Mouse (Mus musculus): Measurements from ENCODE around the gene Rims3.

Gene Rims3

DNA sequence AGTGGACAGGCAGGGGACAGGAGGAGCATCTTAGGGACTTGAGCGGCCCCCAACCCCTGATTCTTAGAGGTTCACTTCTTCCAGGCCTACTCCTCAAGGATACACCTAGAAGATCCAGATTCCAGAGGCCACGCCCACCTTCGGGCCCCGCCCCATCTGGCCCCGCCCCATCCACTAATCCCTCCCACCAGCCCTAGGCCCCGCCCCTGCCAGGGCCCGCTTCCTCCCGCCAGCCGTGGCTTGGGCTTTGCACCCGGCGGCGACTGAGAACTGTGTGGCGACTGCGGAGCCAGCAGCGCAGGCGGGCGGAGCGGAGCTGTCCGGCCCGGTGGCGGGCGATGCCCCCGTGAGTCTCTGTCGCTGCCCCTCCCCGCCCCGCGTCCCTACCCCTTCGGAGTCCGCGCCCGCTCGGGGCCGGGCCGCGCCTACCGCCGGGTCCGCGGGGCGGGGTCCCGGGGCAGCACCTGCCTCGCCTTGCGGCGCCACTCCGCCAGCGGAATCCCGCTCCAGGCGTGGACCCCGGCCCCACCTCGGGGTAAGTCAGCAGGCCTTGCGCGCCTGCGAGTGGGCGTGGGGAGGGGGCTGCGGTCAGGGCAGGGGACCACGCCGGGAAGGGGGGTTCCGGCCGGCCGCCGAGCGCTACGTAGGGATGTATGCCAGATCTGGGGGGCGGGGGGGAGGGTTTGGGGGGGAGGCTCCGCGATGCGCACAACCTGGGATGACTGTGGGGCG lies at the start of gene Rims3:
Gene Rims3, plus strand, starts transcription at position 229 of the 732 bp plus-strand sequence.
- DNase-seq (ENCODE audit: low spot score in 2 of 2) = peak in 1 of 2 experiments; percentile 63

DNA sequence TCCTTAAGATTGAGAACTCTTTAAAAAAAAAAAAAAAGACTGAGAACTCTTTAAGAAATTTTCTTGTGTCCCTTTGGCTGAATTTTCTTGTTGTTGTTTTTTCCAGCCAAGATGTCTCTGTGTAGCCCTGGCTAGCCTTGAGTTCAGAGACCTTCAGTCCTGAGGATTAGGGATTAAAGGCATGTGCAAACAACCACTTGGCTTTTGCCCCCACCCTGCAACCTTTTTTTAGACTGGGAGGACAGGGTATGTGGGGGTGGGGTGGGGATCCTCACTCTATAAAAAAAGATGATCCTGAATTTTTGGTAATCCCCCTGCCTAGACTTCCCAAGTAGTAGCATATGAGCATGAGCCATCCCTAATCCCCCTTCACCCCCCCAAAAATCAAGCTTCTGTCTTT lies 48.8 kb upstream of the Rims3 start:
- no peak for DNase-seq (ENCODE audit: low spot score in 2 of 2)

DNA sequence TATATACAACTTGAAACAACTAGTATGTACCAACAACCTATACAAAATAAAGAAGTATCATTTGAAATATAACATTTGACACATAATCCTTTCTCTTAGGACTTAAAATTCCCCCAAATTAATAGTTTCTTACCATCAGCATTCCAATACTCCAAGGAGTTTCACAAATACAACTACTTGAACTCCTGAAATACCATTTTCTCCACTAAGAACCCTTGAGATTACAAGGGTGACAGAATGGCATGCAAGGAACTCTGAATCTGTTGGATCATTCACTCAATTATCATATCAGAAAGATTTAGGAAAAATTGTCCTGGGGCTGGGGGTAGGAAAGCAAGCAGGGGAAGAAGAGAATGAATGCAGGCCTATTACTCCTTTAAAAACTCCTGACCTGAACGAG lies 40.9 kb upstream of the Rims3 start:
- no peak for DNase-seq (ENCODE audit: low spot score in 2 of 2)

DNA sequence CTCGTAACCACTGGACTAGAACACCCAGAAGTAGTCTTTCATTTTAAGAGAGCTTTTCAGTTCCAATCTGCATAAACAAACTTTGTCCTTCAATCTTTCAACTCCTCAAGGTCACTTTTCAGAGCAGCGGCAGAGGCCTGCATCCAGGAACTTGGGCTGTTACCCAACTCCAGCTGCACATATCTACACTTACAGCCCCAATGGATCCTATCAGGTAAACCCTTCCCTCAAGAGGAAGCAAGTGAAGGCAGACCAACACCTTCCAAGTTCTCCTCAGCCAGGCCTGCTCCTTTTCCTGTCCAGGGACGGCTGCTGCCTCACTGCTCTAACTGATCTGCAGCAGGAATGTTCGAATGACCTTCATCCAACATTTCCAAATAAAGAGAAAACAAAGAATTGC lies 40.4 kb upstream of the Rims3 start:
- DNase-seq (ENCODE audit: low spot score in 2 of 2) = peak in 1 of 2 experiments; percentile 18

DNA sequence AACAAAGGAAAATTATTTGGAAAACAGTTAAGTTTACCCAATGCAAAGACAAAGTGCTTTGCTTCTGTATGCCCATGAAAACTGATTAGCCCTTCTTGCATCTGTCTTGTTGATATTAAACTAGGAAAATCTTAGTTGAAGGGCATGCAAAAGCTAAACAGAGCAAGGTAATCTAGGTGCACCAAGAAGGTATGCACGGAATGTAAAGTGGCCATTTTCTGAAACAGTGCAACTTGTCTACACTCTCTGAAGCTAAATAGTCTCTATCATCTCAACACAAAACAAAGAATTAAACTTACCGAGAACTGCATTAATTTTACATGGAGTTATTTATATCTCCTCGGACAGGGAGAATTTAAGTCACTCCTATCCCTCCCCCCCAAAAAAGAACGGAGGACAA lies 39.5 kb upstream of the Rims3 start:
- no peak for DNase-seq (ENCODE audit: low spot score in 2 of 2)

DNA sequence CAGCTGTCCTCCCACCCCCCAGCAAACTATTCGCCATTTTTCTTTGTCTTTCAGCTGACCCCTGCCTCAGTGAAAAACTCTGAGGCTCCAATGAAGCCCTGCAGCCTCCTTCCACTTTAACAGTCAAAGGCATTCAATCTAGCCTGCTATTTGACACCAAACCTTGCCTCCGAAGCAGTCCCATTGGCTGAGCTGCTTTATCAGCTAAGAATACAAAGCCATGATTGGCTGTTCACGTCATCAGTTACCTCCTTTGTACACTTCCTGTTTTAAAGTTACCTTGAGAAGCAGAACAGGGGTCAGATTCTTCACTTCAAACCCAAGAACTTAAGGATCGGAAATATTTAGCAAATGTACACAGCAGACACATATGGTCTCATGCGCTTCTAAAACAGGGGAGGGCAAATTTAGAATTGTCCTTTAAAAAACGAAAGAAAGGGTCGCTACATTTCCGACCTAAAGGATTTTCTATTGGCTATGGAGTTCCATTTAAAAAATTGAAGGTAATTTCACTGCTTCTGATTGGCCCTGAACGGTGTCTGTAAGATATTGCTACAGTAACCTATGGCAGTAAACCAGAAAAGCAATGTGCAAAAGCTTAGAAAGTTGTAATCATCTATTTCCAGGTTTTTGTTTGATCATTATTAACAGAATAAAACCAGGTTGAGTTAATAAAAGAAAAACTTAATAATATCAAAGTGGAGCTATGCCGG lies 38.8 kb upstream of the Rims3 start:
- DNase-seq (ENCODE audit: low spot score in 2 of 2) = peak in 1 of 2 experiments; percentile 66

DNA sequence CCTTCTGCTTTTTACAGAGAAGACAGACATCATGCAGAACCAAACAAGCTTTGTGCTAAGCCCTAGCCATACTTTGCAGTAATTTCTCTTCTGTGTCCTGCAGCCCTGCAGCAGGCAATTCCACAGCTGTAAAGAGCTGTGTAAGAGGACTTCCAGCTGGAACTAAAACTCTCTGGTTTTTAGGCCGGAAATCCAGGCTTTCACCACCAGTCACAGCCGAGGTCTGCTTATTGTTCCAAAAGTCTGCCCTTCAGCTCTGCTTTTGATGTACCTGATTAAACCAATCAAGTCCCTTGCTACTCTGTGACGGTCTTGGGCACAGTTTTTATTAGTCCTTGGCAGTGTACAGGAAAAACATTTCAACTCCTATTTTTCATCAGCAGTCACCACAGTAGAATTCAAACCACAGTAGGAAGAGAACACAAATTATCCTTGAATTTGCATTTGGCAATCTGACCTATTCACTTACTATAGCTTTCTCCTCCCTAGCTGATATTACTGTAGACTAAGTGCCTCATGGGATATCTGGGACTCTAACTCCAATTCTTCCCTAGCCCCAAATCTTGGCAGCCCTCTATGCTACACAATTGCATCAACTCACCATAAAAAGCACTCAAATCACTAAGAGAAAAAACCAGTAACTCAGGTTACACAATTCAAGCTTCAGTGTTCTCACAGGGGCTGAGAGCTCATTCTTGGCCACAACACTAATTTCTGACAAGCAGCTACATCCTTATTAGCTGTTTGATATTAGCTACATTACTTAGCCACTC lies 37.4 kb upstream of the Rims3 start:
- DNase-seq (ENCODE audit: low spot score in 2 of 2) = no peak

DNA sequence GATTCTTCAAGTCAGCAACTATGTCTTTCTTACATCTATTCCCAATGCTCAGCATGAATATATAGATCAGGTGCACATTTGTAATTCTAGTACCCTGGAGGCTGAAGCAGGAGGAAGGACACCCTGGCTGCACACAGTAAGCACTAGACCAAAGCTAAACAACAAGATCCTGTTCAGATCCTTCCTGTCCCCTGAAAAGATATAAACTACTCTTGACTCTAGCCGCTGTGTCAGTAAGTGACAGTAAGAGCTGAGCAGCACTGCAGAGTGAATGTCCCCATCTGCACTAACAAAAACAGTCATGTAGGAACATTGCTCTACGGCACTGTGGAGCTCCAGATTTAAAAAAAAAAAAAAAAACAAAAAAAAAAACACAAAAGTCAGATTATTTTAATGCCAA lies 36.7 kb upstream of the Rims3 start:
- DNase-seq (ENCODE audit: low spot score in 2 of 2) = no peak

DNA sequence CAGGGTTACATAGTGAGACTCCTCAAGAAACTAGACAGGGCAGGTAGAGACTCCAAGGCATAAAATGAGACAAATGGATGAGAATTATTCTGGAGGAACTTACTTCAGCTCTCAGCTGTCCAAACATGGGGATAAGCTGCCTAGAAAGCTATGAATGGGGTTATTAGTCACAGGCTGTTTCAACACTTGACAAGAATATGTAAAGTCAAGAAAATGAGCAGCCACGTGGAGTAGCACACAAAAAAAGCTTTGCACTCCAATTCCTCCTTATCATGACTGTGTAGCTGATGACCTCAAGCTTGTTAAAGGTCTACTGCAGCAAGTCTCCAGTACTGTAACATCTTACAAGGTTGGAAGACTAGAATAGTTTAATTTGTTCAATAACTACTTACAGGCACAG lies 35.3 kb upstream of the Rims3 start:
- no peak for DNase-seq (ENCODE audit: low spot score in 2 of 2)

DNA sequence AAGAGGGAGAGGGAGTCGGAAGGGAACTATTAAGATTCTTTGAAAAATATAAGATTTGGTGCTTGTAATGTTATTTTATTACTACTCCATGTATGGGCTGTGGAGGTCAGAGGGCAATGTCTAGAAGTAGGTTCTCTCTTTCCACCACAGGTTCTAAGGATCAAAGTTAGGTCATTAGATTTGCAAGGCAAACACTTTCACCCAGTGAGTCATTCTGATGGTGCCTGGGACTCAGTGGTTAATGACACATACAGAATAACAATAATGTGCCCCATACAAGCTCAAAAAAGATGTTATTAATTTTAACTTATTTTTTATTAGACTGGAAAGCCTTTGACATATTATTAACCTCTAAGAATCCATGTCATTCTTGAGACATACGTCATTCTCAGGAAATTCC lies 34.7 kb upstream of the Rims3 start:
- DNase-seq (ENCODE audit: low spot score in 2 of 2) = no peak

DNA sequence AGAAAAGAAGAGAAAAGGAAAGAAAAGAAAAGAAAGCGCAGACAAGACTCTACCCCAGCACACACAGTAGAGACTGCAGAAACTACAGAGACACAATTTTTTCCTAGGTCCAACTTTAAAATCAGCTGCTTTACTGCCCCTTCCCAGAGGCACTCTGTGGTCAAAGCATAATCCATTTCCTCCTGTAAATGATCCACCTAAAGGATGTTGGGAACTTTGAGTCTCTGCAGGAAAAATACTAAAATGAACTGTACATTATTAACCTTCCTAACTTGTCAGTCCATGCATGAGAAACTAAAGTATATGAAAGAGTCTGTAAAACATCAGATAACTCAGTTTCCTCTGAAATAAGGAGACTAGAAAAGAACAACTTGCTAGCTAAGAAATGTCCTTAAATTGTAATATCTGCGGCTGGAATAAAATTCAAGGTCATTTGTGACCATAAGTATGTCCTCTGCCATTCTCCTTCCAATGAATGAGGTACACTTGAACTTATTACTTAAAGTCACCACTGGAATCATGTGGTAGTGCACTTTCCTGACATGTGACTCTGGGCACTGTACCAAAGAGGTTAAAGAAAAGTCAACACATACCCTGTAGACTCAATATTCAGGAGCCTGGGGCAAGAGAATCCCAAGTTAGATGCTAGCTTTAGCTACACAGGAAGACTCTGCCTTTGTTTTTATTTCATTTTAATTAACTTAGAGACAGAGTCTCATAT lies 32.3 kb upstream of the Rims3 start:
- DNase-seq (ENCODE audit: low spot score in 2 of 2) = no peak

DNA sequence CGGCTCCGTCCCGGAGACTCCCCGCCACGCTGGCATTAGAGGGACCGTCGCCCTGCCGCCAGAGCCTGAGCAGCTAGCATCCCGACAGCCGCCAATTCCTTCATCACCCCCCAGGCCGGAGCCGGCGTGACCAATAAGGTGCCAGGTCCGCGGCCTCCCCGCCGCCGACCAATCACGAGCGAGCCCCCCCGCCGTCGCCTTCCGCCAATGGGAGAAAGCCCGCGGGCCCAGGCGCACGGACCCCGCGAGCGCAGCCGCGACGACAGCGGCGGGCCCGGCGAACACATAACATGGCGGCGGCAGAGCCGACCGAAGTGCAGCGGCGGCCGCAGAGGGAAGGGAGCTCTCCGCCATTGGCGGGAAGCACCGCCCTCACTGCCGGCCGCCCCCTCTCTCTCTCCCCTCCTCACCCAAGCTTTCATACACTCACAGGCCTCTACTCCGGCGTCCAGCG lies 29.5 kb upstream of the Rims3 start:
- peak; percentile 95 to 96 for DNase-seq (ENCODE audit: low spot score in 2 of 2)

DNA sequence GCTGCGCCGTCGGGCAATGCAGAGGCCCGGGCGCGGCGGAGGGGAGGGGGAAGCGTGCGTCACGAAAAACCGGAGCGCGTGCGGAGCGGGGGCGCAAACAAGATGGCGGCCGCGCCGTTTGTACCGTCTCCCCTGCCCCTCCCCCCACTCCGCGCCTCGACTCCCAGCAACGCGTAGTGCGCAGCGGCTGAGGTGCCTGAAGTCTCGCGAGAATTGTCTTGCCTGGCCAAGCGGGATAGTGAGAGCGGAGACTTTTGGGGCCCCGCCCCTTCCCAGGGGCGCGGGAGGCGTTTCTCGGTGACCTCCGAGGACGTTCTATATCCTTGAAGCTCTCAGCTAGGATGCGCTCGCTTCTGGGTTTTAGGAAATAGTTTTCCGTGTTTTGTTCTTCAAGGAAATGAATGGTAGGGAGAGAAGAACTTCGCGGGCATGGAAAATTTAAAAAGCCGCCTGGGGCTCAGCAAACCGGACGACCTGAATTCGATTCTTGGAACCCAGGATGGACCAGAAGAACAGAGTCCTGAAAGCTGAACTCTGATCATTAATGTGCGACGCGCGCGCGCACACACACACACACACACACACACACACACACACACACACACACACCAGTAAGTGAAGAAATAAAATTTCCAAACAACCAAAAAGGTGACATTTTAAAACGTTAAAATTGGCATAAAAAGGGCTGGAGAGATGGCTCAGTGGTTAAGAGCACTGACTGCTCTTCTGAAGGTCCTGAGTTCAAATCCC lies 28.9 kb upstream of the Rims3 start:
- DNase-seq (ENCODE audit: low spot score in 2 of 2) = peak; percentile 96 to 99

DNA sequence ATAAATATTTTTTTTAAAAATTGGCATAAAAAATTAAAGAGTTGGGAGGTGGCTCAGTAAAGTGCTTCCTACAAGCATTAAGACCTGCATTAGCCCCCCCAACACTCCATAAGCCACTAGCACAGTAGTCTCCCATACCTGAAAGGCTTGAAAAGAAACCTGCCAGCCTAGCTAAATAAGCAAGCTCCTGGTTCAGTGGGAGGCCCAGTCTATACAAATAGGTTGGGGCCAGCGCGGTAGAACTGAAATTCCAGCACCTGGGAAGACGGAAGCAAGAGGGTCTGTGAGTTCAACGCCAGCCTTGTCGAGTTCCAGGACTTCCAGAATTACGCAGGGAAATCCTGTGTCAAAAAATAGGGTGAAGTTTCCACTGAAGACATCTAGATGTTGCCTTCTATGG lies 28.2 kb upstream of the Rims3 start:
- DNase-seq (ENCODE audit: low spot score in 2 of 2) = no peak

DNA sequence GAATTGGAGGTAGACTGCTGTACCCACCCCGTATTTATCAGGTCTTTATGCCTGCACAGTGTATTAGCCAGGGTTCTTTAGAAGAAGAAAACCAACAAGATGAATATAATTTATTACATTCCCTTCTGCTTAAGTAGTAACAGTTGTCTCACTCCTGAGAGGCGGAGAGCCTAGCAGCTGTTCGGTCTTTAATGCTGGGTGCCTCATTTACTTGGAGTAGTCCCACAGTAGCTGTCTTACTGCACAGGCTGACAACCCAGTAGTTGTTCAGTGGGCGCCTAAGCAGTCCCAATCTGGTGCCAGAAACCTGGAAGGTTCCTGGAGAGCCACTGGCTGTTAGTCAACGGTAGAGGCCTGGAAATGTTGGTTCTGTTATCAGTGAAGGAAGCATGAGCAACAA lies 23.8 kb upstream of the Rims3 start:
- no peak for DNase-seq (ENCODE audit: low spot score in 2 of 2)

DNA sequence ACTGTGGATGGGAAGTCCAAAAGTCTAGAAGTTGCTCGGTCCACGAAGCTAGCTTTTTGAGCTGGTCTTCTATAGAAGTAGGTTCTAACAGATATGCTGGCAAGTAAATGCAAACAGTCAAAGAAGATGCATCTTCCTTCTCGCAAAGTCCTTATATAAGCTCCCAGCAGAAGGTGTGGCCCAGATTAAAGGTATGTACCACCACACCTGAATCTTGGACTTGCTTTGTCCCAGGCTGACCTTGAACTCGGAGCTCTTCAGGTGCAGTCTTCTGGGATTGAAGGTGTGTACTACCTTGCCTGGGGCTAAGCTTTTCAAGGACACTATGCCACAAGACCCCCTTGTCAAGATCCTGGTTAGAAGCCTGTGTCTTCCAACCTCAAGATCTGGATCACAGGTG lies 23.1 kb upstream of the Rims3 start, which contains the start of gene Nfyc:
Gene Nfyc, minus strand, starts transcription at position 101 of the 400 bp plus-strand sequence.
- no peak for DNase-seq (ENCODE audit: low spot score in 2 of 2)

DNA sequence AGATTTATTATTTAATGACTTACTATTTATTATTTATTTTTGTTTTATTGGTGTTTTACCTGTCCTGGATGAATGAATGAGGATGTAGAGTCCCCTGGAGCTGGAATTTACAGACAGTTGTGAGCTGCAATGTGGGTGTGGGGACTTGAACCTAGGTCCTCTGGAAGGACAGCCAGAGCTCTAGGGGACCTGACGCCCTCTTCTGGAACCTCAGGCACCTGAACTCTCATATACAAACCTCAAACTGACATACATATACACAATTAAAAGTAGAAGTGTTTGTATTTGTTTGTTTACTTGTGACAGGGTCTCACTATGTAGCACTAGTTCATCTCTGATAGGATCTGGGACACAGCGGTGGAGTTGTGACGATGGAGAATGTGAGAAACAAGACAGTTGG lies 13.3 kb upstream of the Rims3 start:
- DNase-seq (ENCODE audit: low spot score in 2 of 2) = no peak

DNA sequence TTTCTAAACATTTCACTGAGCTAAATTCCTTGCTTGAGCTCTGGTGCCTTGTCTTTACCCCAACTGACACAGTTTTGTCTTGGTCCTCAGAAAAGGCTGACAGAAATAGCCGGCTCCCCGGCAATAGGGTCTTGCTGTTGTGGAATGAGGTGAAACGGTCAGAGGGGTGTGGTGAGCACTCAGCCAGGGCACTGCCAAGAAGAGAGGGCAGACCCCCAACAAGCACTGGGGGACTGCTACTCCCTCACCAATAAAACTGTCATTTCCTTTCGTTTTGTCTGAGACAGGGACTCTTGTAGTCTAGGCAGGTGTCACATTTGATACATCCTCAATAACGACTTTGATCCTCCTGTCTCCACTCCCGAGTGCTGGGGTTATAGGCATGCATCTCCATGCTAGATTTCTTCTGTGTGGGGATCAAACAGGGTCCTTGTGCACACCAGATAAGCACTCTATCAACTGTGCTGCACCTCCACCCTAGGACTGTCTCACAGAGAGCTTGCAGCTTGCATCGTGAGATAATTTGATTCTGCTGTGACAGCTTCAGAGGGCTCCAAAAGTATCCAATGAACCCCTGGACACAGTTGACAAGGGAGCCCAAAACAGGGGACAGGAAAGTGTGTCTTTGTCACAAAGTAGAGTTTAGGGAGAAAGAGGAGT lies 10.1 kb upstream of the Rims3 start:
- no peak for DNase-seq (ENCODE audit: low spot score in 2 of 2)

DNA sequence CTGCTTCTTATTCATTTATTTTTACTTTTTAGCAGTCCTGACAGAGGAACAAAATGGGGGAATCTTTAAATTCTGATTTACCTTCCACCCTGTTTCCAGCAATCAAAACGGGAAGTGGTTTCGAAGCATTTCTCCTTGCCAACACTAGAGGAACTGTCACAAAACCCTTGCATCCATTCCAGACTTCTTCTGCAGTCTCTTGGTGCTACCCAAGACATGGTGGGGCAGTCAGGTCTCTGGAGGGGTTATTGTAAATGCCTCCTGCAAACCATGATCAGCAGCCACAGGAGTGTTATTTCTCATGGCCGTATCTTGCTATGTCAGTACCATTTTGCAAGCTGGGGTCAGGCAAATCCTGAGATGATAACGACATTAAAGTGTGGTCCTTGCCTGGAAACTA lies 9.5 kb upstream of the Rims3 start:
- DNase-seq (ENCODE audit: low spot score in 2 of 2) = no peak

DNA sequence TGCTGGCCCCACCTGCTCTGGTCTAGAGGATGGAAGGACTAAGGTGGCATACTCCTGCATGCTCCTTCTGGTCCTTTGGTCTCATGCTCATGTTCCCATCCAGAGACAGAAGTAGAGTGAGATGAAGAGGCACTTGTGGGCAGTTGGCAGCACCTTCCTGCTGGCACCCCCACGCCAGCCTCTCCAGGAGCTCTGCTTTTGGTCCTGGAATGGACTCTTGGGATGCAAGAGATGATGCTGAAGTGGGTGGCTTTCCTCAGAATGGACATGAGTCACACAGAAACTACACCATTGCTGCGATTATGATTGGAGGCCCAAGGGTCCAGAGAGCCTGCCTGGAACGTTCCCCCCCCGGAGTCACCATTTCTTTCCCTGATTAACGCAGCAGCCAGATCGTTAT lies 5.7 kb upstream of the Rims3 start:
- no peak for DNase-seq (ENCODE audit: low spot score in 2 of 2)

DNA sequence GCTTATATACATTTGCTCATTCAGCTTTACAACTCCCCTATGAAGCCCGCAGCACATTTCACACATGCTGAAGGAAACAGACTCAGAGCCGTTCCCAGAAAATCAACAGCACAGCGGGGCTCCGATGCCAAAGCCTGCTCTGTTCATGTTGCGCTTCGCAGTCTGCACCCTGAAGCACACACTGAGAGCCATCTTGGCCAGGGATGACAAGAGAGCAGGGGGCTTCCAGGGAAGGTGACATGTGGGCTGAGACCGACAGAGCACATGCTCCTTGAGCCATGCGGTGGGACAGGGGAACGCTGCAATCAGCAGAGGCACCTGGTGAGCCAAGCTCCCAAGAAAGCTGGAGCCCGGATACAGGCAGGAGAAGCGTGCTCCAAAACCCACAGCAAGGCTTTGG lies 5.2 kb upstream of the Rims3 start:
- DNase-seq (ENCODE audit: low spot score in 2 of 2) = no peak
